Mouse (Mus musculus): Measurements from ENCODE around the gene Rab31. TPM values are rescaled to one million over a fixed set of nuclear protein-coding genes. Genes with fewer than 3 reads are reported as not detected.

The Rab31 gene
- total RNA-seq, 2 experiments from 2014 or later: 83.1 to 96.3 TPM

DNA sequence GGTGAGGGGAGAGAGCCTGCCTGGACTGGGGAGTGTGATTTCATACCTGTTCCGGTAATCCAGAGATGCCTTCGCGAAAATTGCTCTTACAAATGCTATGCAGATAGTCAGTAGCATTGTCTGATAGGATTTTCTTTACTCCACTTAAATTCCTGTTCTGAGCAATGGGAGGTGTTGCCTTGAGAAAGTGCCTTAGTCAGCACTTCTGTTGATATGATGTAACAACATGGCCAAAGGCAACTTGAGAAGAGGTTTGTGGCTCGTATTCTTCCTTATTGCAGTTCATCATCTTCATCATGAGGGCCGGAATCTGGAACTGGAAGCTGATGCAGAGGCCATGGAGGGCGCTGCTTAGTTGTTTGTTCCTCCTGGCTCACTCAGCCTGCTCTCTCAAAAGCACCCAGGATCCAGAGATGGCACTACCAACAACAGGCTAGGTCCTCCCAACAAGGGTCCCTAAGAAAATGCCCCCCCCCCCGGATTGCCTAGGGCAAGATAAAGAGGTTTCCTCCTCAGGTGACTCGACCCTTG, 12.1 kb upstream of the Rab31 start:
- intact Hi-C loops (cut with DNase I): loop anchor here (10.0 kb wide), 1 partner anchor 80 kb away; no protein-coding TSS in a partner anchor
- DNase-seq: no peak

DNA sequence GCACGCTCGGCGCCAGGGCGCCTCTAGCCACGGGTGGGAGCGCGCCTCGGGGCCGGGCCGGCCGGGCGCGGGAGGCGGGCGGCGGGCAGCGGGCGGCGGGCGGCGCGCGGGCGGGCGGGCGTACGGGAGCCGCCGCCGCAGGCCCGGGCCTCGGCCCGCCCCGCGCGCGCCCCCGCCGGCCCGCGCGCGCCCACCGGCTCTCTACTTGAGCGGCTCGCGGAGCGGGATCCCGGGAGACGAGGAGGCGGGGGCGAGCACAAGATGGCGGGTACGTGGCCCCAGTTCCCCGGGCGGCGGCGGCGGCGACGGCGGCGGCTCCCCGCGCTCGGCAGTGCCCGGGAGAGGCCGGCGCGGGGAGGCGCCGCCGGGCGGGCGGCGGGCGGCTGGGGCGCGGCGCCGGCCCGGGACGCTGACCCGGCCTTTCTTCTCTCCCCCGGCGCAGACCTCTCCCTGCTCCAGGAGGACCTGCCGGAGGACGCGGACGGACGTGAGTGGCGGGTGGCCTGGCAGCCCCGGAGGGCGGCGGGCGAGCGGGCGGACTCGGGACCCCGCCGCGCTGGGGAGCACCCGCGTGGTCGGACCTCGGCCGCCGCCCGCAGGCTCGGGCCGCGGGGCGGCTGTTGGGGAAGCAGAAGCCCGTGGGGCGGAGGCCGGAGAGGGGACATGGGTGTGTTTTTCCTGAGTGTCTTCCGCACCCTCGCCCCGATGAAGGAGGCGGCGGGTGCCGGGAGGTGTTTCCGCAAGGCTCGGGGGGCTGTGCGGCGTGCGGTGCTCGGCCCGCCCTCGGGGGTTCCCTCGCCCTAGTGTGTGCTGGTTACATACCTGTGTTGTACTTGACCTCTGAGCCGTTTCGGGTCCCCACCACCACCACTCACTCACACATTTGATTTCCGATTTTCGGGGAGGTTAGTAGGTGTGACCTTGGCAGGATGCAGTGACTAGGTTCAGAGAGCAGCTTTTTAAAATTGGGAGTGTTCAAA, 10.9 kb upstream of the Rab31 start:
- peak; percentile 92 for DNase-seq
- intact Hi-C loops (cut with DNase I): loop anchor here (10.0 kb wide), 1 partner anchor 79 kb away; no protein-coding TSS in a partner anchor

DNA sequence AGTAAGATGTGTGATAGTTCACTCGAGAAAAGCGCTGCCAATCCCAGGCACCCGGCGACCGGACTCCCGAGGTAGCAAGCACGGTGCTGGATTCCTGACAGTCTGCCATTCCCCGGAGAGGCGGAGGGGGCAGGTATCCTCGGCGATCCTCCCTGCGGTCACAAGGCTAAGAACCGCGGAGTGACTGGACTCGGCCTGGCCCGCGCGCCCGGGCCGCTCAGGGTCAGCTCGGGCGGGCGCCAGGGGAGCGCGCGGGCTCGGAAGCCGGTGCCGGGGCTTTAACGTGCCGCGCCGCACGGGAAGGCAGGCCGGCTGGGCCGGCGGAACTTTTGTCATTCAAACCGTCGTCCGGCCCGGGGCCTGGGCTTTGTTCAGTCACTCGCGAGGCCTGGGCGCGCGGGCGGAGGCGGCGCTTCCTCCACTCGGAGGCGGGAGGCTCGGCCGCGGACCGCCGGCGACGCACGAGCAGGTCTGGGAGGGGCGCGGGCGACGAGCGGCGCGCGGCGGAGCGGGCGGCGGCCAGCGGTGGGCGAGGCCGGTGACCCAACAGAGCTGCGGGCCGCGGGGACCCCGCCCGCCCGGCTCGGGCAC, 10.1 kb upstream of the Rab31 start, which contains the start of gene Ppp4r1:
Ppp4r1 (plus strand) TSS at position 23 of the 591 bp plus-strand sequence.
- intact Hi-C loops (cut with DNase I): loop anchor here (10.0 kb wide), 1 partner anchor 78 kb away; no protein-coding TSS in a partner anchor
- peak; percentile 86 for DNase-seq

DNA sequence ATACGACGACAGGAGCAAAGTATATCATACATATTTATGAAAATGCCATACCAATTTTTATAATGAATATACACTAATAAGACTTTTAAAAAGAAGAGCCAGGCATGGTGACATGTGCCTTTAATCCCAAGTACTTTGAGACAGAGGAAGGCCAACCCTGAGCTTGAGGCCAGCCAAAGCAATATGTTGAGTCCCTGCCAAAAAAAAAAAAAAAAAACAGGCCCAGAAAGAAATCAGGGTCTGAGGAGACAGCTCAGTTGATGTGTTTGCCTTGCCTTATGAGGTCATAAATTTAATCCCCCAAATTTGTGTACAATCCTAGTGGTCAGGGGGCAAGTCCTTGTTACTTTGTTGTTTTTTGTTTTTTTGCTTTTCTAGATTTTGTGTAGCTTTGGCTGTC, 8.4 kb upstream of the Rab31 start:
- intact Hi-C loops (cut with DNase I): loop anchor here (10.0 kb wide), 1 partner anchor 76 kb away; no protein-coding TSS in a partner anchor
- no peak for DNase-seq

DNA sequence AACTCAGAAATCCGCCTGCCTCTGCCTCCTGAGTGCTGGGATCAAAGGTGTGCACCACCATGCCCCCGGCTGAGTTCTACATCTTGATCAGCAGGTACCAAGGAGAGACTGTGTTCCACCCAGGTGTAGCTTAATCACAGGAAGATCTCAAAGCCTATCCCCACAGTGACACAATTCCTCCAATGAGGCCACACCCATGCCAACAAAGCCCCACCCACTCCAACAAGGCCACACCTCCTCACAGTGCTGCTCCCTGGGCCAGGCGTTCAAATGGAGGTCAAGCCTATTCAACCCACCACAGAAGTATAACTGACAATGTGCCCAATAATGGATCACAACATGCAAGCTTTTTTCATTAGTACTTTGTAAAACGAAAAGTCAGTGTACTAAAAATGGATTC, 4.9 kb upstream of the Rab31 start:
- intact Hi-C loops (cut with DNase I): loop anchor here (10.0 kb wide), 1 partner anchor 163 kb away; the partner anchor contains the start of gene Vapa

DNA sequence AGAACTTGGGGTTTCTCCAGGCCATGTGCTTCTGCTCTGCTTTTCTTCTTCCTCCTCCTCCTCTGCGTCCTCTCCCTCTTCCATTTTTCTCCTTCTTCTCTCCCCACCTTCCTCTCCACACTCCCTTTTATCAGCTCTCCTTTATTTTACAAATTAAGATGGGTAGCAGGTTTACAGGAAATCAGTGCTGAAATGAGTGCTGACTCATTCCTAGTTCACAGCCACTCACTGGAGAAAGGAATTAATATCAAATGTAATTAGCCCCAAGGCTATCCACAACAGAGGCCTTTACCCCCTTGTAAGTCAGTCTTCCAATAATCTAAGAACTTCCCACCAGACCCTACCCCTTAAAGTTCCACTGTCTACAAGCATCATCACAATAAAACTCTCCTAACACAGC, 3.7 kb upstream of the Rab31 start:
- no peak for DNase-seq
- intact Hi-C loops (cut with DNase I): loop anchor here (10.0 kb wide), 1 partner anchor 161 kb away; the partner anchor contains the start of gene Vapa

More for the DNA sequence above, 4.9 kb upstream of the Rab31 start:
- DNase-seq: no peak

DNA sequence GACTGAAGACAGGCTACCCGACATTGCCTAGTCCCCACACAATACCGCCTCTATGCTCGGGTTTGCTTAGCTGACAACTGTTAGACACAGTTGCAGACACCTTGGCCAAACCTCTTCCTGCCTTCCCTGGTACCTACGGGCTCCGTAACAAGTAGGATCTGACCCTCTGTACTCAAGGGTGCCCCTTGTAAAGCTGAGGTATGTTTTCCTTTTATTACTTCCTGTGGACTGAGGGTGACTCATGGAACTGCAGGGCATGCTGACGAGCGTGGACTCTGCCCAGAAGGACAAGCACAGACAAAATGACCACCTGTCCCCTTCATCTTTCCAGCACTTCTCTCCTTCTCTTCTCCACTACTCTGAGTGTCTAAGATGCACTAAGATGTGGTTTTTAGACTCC, 1.9 kb upstream of the Rab31 start:
- no peak for DNase-seq
- intact Hi-C loops (cut with DNase I): loop anchor here (10.0 kb wide), 1 partner anchor 160 kb away; the partner anchor contains the start of gene Vapa

DNA sequence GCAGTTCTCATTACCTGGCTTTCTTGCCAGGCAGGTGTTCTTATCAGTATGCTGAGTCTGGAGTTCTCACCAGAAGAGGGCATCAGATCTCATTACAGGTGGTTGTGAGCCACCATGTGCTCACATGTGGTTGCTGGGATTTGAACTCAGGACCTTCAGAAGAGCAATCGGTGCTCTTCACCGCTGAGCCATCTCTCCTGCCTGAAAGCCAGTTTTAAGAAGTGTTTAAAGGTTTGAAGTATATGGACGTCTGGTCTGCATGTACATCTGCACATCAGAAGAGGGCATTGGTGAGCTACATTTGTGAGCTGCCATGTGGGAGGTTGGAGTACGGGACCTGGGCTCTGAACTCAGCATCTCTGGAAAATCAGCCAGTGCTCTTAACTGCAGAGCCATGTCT, 1.1 kb upstream of the Rab31 start:
- intact Hi-C loops (cut with DNase I): loop anchor here (2.0 to 10.0 kb wide), 2 partner anchors 51 to 159 kb away; partner anchors contain the start of gene Vapa
- no peak for DNase-seq

DNA sequence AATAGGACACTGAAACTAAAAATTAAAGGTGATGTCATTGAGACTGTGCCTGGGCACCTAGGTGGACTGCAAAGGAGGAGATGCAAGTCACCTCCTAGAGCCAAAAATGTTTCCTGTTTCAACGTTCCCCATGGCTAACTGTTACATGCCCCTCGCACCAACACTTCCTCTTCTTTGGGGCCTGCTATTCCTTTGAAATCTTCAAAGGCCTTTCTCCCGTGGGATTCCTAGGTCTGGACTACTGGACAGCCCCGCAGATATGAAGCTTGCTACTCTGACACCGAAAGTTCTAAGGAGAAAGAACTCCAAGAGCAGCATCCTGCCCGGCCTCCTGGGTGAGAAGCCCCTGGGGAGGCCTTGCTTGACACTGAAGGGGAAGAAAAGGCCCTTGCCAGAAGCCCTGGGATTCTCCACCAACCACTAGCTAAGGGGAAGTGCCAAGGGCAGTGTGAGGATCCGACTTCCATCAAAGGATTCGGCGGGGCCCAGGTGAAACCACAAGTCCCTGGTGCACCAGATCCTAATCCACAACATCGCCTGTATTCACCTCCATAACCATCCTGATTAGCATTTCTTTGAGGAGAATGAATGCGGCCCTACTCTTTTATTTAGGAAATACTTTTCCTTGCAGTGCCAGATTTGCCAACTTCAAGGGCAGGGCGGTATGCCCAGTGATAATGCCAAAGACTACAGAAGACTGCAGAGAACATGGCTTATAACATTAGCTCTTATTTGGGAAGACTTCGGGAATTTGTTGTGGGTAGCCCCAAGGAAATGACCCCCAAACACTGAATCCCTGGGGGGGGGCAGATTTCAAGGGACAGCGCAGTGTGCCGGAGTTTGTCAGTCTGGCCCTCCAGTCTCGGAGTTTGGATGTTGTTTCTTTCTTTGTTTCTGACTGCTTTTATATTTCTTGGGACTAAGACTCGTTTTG, 1.3 kb downstream of the Rab31 start:
- peak; percentile 6 for DNase-seq
- intact Hi-C loops (cut with DNase I): loop anchor here (10.0 kb wide), 1 partner anchor 156 kb away; the partner anchor contains the start of gene Vapa

DNA sequence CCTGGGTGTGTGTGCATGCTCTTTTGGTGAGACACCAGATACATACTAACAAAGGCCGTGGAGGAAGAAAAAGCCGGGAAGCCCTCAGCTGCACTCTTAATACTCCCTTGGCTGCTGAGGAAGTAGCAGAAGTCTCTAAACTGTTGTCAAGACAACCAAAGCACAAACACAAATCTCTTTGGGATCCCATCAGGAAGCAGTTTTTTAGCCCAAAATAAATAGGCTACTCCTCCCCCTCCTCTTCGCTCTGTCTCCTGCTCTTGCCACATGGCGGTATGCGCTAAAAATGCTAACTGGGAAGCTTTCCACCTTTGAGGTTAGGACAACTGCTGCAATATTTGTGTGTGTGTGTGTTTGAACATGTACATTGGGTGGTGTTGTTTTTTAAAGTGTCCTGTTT, 4.1 kb downstream of the Rab31 start:
- no peak for DNase-seq
- intact Hi-C loops (cut with DNase I): no loop called here

DNA sequence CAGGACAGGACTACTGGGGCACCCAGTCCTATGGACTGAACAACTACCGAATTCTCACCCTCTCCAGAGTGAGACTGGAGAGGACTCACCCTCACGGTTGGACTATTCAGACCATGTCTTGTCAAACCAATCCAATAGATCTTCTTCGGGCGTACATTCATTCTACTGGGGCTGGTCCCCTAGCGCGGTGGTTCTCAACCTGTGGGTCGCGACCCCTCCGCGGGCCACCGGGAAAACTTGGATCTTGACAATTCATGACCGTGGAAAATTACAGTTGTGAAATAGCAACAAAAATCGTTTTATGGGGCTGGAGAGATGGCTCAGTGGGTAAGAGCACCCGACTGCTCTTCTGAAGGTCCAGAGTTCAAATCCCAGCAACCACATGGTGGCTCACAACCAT, 9.3 kb downstream of the Rab31 start:
- no peak for DNase-seq
- intact Hi-C loops (cut with DNase I): no loop called here

DNA sequence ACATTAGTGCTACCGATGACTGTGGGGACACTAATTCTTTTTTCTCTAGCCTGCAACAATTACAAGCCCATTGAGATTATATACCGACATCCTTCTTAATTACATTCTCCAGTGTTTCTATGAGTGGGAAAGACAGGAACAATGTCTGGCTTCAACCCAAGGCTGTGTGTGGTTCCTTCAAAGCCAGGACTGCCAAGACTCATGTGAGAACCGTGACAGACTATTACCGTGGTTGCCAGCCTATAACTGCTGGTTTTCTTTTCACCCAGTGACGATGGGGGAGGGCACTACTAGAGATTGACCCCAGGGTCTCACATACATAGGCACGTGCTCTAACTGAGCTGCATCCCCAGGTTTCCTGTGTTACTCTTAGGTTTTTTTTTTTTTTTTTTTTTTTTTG, 15.4 kb downstream of the Rab31 start:
- DNase-seq: no peak
- intact Hi-C loops (cut with DNase I): no loop called here

DNA sequence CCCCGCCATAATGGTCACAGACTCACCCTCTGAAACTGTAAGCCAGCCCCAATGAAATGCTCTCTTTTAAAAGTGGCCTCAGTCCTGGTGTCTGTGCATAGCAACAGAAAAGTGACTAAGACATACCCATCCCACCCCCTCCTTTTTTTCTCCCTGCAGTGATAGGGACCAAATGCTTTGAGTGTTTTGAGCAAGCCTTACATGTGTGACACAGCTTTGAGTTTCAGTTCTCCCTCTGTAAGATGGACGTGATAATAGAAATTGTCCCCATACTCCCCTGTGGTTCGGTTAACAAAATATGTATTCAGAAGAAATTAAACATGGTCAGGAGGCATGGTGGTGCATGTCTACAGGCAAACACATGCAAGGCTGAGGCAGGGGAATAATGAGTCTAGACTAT, 16.7 kb downstream of the Rab31 start:
- intact Hi-C loops (cut with DNase I): no loop called here
- DNase-seq: no peak

DNA sequence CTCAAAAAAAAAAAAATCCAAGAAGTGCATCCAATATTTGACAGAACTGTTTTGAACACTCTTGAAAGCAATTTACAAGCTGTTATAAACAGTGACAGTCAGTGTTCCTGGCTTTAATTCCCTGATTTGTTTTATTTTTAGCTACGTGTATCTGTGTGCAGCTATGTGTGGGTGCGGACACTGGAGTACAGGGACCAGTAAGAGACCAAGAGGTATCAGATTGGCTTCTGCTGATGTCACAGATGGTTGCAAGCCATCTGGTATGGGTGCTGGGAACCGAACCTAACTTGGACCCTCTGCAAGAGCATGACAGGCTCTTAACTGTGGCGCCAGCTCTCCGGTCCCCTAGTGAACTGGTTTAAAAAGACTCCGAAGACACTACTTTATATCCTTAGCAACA, 19.4 kb downstream of the Rab31 start:
- DNase-seq: no peak
- intact Hi-C loops (cut with DNase I): no loop called here

DNA sequence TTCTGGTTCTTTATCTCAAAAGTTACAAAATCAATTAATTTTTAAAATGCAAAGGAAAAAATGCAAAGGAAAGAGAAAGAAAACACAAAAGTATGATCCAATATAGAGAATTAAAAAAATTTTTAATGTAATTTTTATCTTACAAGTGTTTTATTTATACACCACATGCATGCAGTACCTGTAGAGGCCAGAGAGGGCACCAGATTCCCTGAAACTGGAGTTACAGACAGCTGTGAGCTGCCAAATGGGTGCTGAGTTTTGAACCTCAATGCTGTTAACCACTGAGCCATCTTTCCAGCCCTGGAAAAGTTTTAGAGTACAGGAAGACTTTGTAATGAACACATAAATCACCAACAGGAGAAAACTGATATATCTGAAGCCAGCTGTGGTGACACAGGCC, 22.3 kb downstream of the Rab31 start:
- intact Hi-C loops (cut with DNase I): no loop called here
- DNase-seq: no peak

DNA sequence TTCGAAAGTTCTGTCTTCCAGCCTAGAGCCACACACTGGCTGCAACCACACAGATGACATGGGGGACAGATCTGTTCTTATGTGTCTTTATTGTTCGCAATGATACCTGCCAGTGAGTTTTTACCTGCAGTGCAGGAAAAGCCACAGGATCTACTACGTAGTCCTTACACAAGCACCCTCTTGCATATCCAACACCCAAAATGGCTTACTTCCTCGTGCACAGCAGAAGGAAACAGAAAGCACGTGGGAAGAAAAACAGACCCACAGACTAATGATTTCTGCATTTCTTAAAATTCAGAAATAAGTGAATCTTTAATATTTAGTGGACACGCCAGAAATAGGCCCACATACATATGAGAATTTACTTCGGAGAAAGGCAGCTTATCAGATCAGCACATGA, 22.7 kb downstream of the Rab31 start:
- intact Hi-C loops (cut with DNase I): no loop called here
- no peak for DNase-seq

DNA sequence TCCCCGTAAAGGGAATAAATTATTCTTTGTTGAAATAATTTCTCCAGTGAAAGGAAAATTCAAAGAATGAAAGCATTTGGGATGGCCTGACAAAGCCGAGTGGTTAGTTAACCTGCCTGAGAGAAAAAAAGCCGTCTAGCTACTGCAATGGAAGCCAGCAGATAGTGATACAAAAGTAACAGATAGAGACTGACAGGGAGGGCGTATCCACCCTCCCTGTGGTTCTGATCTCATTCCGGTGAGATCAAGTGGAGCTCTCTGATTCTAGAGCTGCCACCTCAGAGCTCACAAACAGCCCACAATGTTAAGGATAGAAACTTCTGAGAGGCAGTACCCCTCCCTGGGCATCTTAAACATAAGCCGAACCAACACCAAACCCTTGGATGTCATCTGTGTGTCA, 23.6 kb downstream of the Rab31 start:
- DNase-seq: no peak
- intact Hi-C loops (cut with DNase I): no loop called here

DNA sequence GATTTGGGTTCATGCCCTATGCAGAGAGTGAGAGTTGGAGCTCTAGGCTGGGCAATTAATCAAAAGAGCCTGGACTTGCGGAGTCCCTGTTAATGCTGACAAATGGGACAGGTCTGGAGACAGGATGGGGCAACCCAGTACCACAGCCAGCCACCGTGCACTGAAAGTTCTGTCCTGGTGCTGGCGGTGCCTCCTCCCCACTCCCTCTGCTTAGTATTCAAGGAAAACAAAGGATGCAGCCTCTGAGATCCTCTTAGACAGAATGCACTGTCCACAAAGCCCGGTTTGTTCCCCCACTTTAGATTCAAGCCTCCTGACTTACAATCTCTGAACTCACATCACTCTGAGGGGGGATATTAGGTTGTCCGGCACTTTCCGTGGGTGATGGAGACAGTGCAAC, 26.2 kb downstream of the Rab31 start:
- intact Hi-C loops (cut with DNase I): no loop called here
- DNase-seq: no peak

DNA sequence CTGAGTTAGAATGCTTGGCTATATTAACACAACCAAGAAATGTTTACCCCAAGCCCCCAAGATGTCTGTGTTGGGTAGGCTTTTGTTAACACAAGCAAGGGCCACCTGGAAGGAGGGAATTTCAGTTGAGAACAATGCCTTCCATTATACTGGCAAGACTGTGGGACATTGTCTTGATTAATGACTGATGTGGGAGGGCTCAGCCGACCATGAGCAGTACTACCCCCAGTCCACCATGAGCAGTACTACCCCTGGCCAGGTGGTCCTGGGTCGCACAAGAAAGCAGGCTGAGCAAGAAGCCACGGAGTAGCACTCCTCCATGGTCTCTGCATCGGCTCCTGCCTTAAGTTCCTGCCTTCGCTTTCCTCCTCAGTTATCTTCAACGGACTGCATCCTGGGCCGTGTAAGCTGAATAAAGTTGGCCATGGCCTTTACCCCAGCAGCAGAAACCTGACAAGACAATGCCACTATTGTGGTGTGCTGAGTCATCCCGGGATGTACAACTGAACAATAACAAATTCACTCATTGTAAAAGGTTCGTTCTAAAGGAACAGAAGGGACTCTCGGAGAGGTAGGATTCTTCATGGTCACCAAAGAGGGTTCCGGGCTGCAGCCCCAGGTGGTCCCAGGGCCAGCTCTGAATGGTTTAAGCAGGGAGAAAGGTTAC, 28.8 kb downstream of the Rab31 start:
- DNase-seq: no peak
- intact Hi-C loops (cut with DNase I): no loop called here

DNA sequence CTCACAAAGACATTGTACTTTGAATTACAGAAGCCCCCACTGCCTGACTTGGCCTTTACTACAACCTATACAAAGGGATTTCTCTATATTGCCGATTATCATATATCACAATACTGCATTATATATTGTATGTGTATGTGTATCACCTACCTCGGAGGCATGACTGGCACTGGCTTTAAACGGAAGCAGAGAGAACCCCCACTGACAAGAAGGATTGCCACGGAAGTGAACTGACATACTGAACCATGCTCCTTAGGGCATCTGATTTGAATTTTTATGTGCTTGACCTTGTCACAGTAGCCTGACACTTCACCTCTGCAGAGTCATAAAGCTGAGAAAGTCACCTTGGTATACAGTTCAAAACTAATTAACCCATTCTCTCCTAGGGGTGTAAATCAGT, 29.6 kb downstream of the Rab31 start:
- intact Hi-C loops (cut with DNase I): no loop called here
- no peak for DNase-seq
